Mouse (Mus musculus) midbrain, embryonic 11.5 days (tissue): ENCODE data around the gene Ptpn7. TPM values are rescaled to one million over a fixed set of nuclear protein-coding genes. Genes with fewer than 3 reads are reported as not detected.

Experiments used
- ATAC-seq: fragments of 200-750 bp; cut with Nextera tagmentation; 2 replicates; pipeline ENCODE4 v1.8.0; 2017; ENCODE audit warnings: moderate TSS enrichment, moderate library complexity; ENCODE audit not compliant: low FRiP score
- DNase-seq: peaks from one replicate; pipeline ENCODE4 v3.0.0; 2015; ENCODE audit warnings: low spot score; ENCODE audit errors: missing footprints
- H3K27ac ChIP-seq: fragments of 300-500 bp; sonication (generic); 2 replicates; pipeline ENCODE4 v1.5.1; 2014; ENCODE audit warnings: low read depth, low read length
- H3K27me3 ChIP-seq: fragments of 300-500 bp; sonication (generic); 2 replicates; pipeline ENCODE4 v1.6.1; 2014; ENCODE audit warnings: mild to moderate bottlenecking, low read length, moderate library complexity, mixed read lengths; ENCODE audit not compliant: control insufficient read depth, insufficient read depth
- H3K36me3 ChIP-seq: fragments of 300-500 bp; sonication (generic); 2 replicates; pipeline ENCODE4 v1.6.1; 2014; ENCODE audit warnings: mild to moderate bottlenecking, low read length, moderate library complexity, mixed read lengths; ENCODE audit not compliant: control insufficient read depth, insufficient read depth
- H3K4me1 ChIP-seq: fragments of 300-500 bp; sonication (generic); 2 replicates; pipeline ENCODE4 v1.6.1; 2014; ENCODE audit warnings: low read length; ENCODE audit not compliant: control insufficient read depth, insufficient read depth
- H3K4me2 ChIP-seq: fragments of 300-500 bp; sonication (generic); 2 replicates; pipeline ENCODE4 v1.6.1; 2014; ENCODE audit warnings: mild to moderate bottlenecking, moderate library complexity
- H3K4me3 ChIP-seq: fragments of 300-500 bp; sonication (generic); 2 replicates; pipeline ENCODE4 v1.5.1; 2014; ENCODE audit warnings: low read depth, low read length
- H3K9ac ChIP-seq: fragments of 300-500 bp; sonication (generic); 2 replicates; pipeline ENCODE4 v1.6.1; 2014; ENCODE audit warnings: low read length
- H3K9me3 ChIP-seq: fragments of 300-500 bp; sonication (generic); 2 replicates; pipeline ENCODE4 v1.6.1; 2016; ENCODE audit warnings: low read length; ENCODE audit not compliant: control insufficient read depth
- WGBS: fragments of 180-500 bp; shearing (Covaris S2); extraction: QIAGEN DNeasy Blood & Tissue Kit; methylation state at CpG from one replicate; pipeline ENCODE4 v1.1.7; 2014; 5-methylcytosine and 5-hydroxymethylcytosine counted together
- polyA plus RNA-seq: library from polyadenylated mRNA; unstranded; fragments of >200 nt; fragmentation: Nextera tagmentation; extraction: Ambion mirVana; gene quantifications from 2 replicates; pipeline ENCODE4 v1.2.1, GENCODE M21; 2014

Ptpn7 gene
- polyA plus RNA-seq, 1 experiment from 2014 or later = 1.6 TPM

GRCm38 (mm10) chr1:135146077-135146945, 13.8 kb downstream of the Ptpn7 start, which contains the start of gene Arl8a:
Gene Arl8a (plus strand): TSS chr1:135146824.
- Histone ChIP-seq H3K9me3 (no peaks in the 10 kb centered on the region), H3K36me3 (no peaks in the 10 kb centered on the region), H3K9ac (peak within 1 kb of the TSS; percentile 95), H3K27me3 (peaks cover 3% of the 10 kb centered on the region; the same call in 1 of the 2 replicates), H3K4me2 (peak within 1 kb of the TSS; percentile 92), H3K27ac (peak within 1 kb of the TSS; percentile 63), H3K4me3 (peak within 1 kb of the TSS; percentile 85), H3K4me1 (peaks cover 10% of the 10 kb centered on the region)
- peak; percentile 87 for ATAC-seq
- DNase-seq = peak; percentile 97
- under 1% methylated on average over 68 of the region's 78 CpGs for WGBS

GRCm38 (mm10) chr1:135146946-135147701, 14.6 kb downstream of the Ptpn7 start:
- Histone ChIP-seq H3K4me3 (peak overlapping the region; percentile 85), H3K4me2 (peak overlapping the region; percentile 92), H3K4me1 (peaks cover 10% of the 10 kb centered on the region), H3K36me3 (no peaks in the 10 kb centered on the region), H3K9me3 (no peaks in the 10 kb centered on the region), H3K27ac (peak overlapping the region; percentile 63), H3K9ac (peak overlapping the region; percentile 95), H3K27me3 (peaks cover 3% of the 10 kb centered on the region; the same call in 1 of the 2 replicates)
- DNase-seq (peak; percentile 96), ATAC-seq (peak; percentile 81)
- under 1% methylated on average over 67 of the region's 69 CpGs for WGBS

- peak overlapping the region; percentile 92 for H3K4me2 ChIP-seq
- peak overlapping the region; percentile 95 for H3K9ac ChIP-seq
- no peaks in the 10 kb centered on the region for H3K36me3 ChIP-seq
- peaks cover 10% of the 10 kb centered on the region for H3K4me1 ChIP-seq
- no peaks in the 10 kb centered on the region for H3K9me3 ChIP-seq
- 0% methylated on average over 7 of the region's 7 CpGs for WGBS
- peak overlapping the region; percentile 85 for H3K4me3 ChIP-seq
- ATAC-seq = no peak; the same call in 1 of the 2 replicates
- H3K27ac ChIP-seq = no peak overlapping the region
- no peak for DNase-seq
- peaks cover 3% of the 10 kb centered on the region; the same call in 1 of the 2 replicates for H3K27me3 ChIP-seq
Observed at GRCm38 (mm10) chr1:135147702-135148058, 15.2 kb downstream of the Ptpn7 start.

GRCm38 (mm10) chr1:135148476-135148875, 16.0 kb downstream of the Ptpn7 start:
- Histone ChIP-seq H3K27ac (no peak overlapping the region), H3K9me3 (no peaks in the 10 kb centered on the region), H3K4me3 (peak overlapping the region; percentile 85; the same call in 1 of the 2 replicates), H3K36me3 (no peaks in the 10 kb centered on the region), H3K4me2 (peak overlapping the region; percentile 92), H3K27me3 (peaks cover 3% of the 10 kb centered on the region; the same call in 1 of the 2 replicates), H3K9ac (no peak overlapping the region), H3K4me1 (peaks cover 10% of the 10 kb centered on the region)
- no peak for DNase-seq
- no peak for ATAC-seq
- 82% methylated on average over 4 of the region's 4 CpGs for WGBS

- Histone ChIP-seq H3K4me2 (no peak overlapping the region), H3K4me3 (no peak overlapping the region), H3K4me1 (peaks cover 10% of the 10 kb centered on the region), H3K9ac (no peak overlapping the region), H3K27ac (no peak overlapping the region), H3K36me3 (no peaks in the 10 kb centered on the region), H3K27me3 (peaks cover 3% of the 10 kb centered on the region; the same call in 1 of the 2 replicates), H3K9me3 (no peaks in the 10 kb centered on the region)
- whole genome bisulfite sequencing = 76% methylated on average over 5 of the region's 5 CpGs
- no peak for DNase-seq
- no peak for ATAC-seq
Observed at GRCm38 (mm10) chr1:135148996-135149395, 16.5 kb downstream of the Ptpn7 start.

- Histone ChIP-seq H3K4me2 (peak overlapping the region; percentile 49), H3K9me3 (no peaks in the 10 kb centered on the region), H3K4me3 (peak overlapping the region; percentile 20; the same call in 1 of the 2 replicates), H3K4me1 (no peaks in the 10 kb centered on the region; the same call in none of the 2 replicates), H3K36me3 (0 out of 2 replicates have a peak, but pooled peaks cover 3% of the 10 kb centered on the region), H3K9ac (peak overlapping the region; percentile 73), H3K27ac (peak overlapping the region; percentile 73), H3K27me3 (no peaks in the 10 kb centered on the region)
- DNase-seq (no peak), ATAC-seq (peak; percentile 33)
- WGBS = 16% methylated on average over 12 of the region's 13 CpGs
Observed at GRCm38 (mm10) chr1:135154011-135154410, 21.5 kb downstream of the Ptpn7 start.

- Histone ChIP-seq H3K36me3 (0 out of 2 replicates have a peak, but pooled peaks cover 3% of the 10 kb centered on the region), H3K9me3 (no peaks in the 10 kb centered on the region), H3K4me1 (no peaks in the 10 kb centered on the region; the same call in none of the 2 replicates), H3K4me2 (peak overlapping the region; percentile 49), H3K9ac (peak overlapping the region; percentile 73), H3K27me3 (no peaks in the 10 kb centered on the region), H3K27ac (peak overlapping the region; percentile 73), H3K4me3 (peak overlapping the region; percentile 20; the same call in 1 of the 2 replicates)
- ATAC-seq (peak; percentile 58), DNase-seq (peak; percentile 96)
- WGBS = 4% methylated on average over 14 of the region's 14 CpGs
Observed at GRCm38 (mm10) chr1:135154411-135154959, 22.0 kb downstream of the Ptpn7 start.

GRCm38 (mm10) chr1:135156300-135156699, 23.8 kb downstream of the Ptpn7 start:
- DNase-seq (no peak), ATAC-seq (no peak)
- Histone ChIP-seq H3K9ac (no peak overlapping the region), H3K27ac (no peak overlapping the region), H3K4me3 (no peak overlapping the region), H3K4me1 (no peaks in the 10 kb centered on the region; the same call in none of the 2 replicates), H3K4me2 (no peak overlapping the region), H3K9me3 (no peaks in the 10 kb centered on the region), H3K27me3 (no peaks in the 10 kb centered on the region), H3K36me3 (0 out of 2 replicates have a peak, but pooled peaks cover 3% of the 10 kb centered on the region)
- 85% methylated on average over 6 of the region's 6 CpGs for WGBS
